Mouse (Mus musculus) G1E (cell line): ENCODE data around the gene 1700001K19Rik. TPM values are rescaled to one million over a fixed set of nuclear protein-coding genes. Genes with fewer than 3 reads are reported as not detected.

ENCODE experiments used
- ATAC-seq: 2 replicates; pipeline ENCODE4 v1.8.0; 2016; ENCODE audit warnings: mild to moderate bottlenecking; ENCODE audit not compliant: insufficient number of reproducible peaks, poor library complexity, low FRiP score, severe bottlenecking; ENCODE audit errors: extremely low read depth
- DNase-seq: peaks from one replicate; pipeline ENCODE4 v3.0.0; 2012; ENCODE audit warnings: low spot score
- H3K27me3 ChIP-seq: 2 replicates; pipeline ENCODE4 v1.6.1; 2012; ENCODE audit warnings: mild to moderate bottlenecking, low read length, inconsistent platforms; ENCODE audit not compliant: insufficient read depth
- H3K36me3 ChIP-seq: replicated peaks from 2 replicates; pipeline ENCODE3; 2012; ENCODE audit warnings: mild to moderate bottlenecking, inconsistent platforms
- H3K4me1 ChIP-seq: 2 replicates; pipeline ENCODE4 v1.6.1; 2012; ENCODE audit warnings: low read depth, low read length, inconsistent platforms, mixed read lengths; ENCODE audit not compliant: insufficient read depth
- H3K4me3 ChIP-seq: 2 replicates; pipeline ENCODE4 v1.5.1; 2012; ENCODE audit warnings: low read depth, mild to moderate bottlenecking, inconsistent platforms, low read length, moderate library complexity, mixed read lengths
- H3K9me3 ChIP-seq: replicated peaks from 2 replicates; pipeline ENCODE4 v1.6.1; 2012; ENCODE audit warnings: inconsistent platforms
- CTCF ChIP-seq: IDR thresholded peaks from 2 replicates; pipeline ENCODE4 v1.5.1; 2012; ENCODE audit warnings: low read depth, low read length, inconsistent platforms, mixed read lengths
- GATA1 ChIP-seq: IDR thresholded peaks from 2 replicates; pipeline ENCODE4 v1.6.1; 2012; ENCODE audit warnings: borderline replicate concordance, low read length, inconsistent platforms, mixed read lengths
- GATA2 ChIP-seq: IDR thresholded peaks from 2 replicates; pipeline ENCODE4 v1.6.1; 2012; ENCODE audit warnings: low read depth, low read length, inconsistent platforms, borderline replicate concordance
- POLR2AphosphoS5 ChIP-seq: IDR thresholded peaks from 2 replicates; pipeline ENCODE4 v1.6.1; 2012; ENCODE audit warnings: low read depth, low read length, inconsistent platforms; ENCODE audit not compliant: insufficient replicate concordance
- TAL1 ChIP-seq: conservative IDR thresholded peaks from 2 replicates; pipeline ENCODE4 v1.6.1; 2012; ENCODE audit warnings: low read depth, low read length, inconsistent platforms, mixed read lengths
- polyA plus RNA-seq: library from polyadenylated mRNA; stranded (reverse); fragments of >175 nt; gene quantifications from 2 replicates; pipeline ENCODE4 v1.2.3, GENCODE M21; 2012
- total RNA-seq, 2 experiments: library from RNA; stranded (forward) in 1 of 2; stranded (reverse) in 1 of 2; fragments of 200-1000 nt in 1 of 2; fragments of >200 nt in 1 of 2; fragmentation: Nextera tagmentation in 1 of 2; gene quantifications; 2 replicates each; pipeline ENCODE4 v1.2.3; 2014 to 2017

1700001K19Rik gene
- total and polyA plus RNA-seq, 3 experiments: not detected

GRCm38 (mm10) chr12:110687894-110688734 is 5.7 kb upstream of the 1700001K19Rik start:
- Histone ChIP-seq H3K36me3 (peaks cover 81% of the 10 kb centered on the region), H3K4me3 (no peak overlapping the region), H3K4me1 (peaks cover 31% of the 10 kb centered on the region), H3K9me3 (no peaks in the 10 kb centered on the region), H3K27me3 (no peaks in the 10 kb centered on the region)
- TF ChIP-seq POLR2AphosphoS5: peak; percentile 91; the same call in 1 of the 2 replicates
- TF ChIP-seq CTCF: no peak
- ATAC-seq (peak; percentile 22), DNase-seq (peak; percentile 48)

DNA sequence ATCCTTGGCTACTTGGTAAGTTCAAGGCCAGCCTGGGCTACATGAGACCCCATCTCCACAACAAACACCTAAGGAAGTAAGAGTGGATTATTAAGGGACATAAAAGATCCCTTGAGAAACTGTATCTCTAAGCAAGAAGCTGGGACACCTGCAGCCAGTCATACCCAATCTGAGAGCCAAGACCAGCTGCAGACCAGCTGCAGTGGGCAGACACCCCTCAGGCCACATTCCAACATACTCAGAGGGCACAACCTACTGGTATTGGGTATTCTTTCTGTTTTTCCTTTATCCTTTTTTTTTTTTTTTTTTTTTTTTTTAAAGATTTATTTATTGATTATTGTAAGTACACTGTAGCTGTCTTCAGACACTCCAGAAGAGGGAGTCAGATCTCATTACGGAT is 1.2 kb upstream of the 1700001K19Rik start:
- Histone ChIP-seq H3K36me3 (peaks cover 43% of the 10 kb centered on the region), H3K9me3 (no peaks in the 10 kb centered on the region), H3K27me3 (peaks cover 4% of the 10 kb centered on the region; the same call in 1 of the 2 replicates), H3K4me1 (peaks cover 27% of the 10 kb centered on the region), H3K4me3 (no peak overlapping the region)
- TF ChIP-seq CTCF (no peak), POLR2AphosphoS5 (no peak), GATA2 (no peak), GATA1 (no peak)
- ATAC-seq (no peak), DNase-seq (no peak)

GRCm38 (mm10) chr12:110681878-110682277 is 541 bp downstream of the 1700001K19Rik start:
- H3K9me3 ChIP-seq: no peaks in the 10 kb centered on the region
- H3K36me3 ChIP-seq: peaks cover 26% of the 10 kb centered on the region
- DNase-seq (no peak), ATAC-seq (no peak)
- peaks cover 25% of the 10 kb centered on the region for H3K4me1 ChIP-seq
- H3K4me3 ChIP-seq: no peak overlapping the region
- peaks cover 8% of the 10 kb centered on the region; the same call in 1 of the 2 replicates for H3K27me3 ChIP-seq
- no peak for TF ChIP-seq CTCF
- no peak for TF ChIP-seq POLR2AphosphoS5
- no peak for TF ChIP-seq GATA1
- no peak for TF ChIP-seq GATA2
- TF ChIP-seq TAL1: no peak

GRCm38 (mm10) chr12:110681191-110681590 is 1.2 kb downstream of the 1700001K19Rik start:
- no peak for DNase-seq
- no peak for TF ChIP-seq GATA2
- TF ChIP-seq TAL1: no peak
- no peak for TF ChIP-seq POLR2AphosphoS5
- no peak for TF ChIP-seq GATA1
- Histone ChIP-seq H3K4me3 (no peak overlapping the region), H3K27me3 (peaks cover 8% of the 10 kb centered on the region; the same call in 1 of the 2 replicates), H3K36me3 (peaks cover 19% of the 10 kb centered on the region), H3K9me3 (no peaks in the 10 kb centered on the region), H3K4me1 (peaks cover 25% of the 10 kb centered on the region)
- no peak for ATAC-seq

DNA sequence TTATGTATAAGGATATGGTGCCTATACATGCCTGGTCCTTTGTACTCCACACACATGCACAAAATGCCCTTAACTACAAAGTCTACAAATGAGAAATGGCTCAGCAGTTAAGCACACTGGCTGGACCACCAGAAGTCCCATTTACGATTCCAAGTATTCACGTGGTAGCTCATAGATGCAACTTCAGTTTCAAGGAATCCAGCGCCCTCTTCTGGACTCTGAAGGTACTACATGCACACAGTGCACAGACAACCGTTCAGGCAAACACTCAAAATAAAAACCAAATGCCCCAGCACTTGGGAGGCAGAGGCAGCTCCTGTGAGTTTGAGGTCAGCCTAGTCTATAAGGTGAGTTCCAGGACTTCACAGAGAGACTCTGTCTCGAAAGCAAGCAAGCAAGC is 8.2 kb downstream of the 1700001K19Rik start:
- no peak for ATAC-seq
- TF ChIP-seq GATA2: no peak
- TF ChIP-seq CTCF: peak; percentile 92
- no peak for TF ChIP-seq GATA1
- no peak for TF ChIP-seq POLR2AphosphoS5
- DNase-seq: no peak
- H3K27me3 ChIP-seq: peaks cover 11% of the 10 kb centered on the region; the same call in 1 of the 2 replicates
- H3K36me3 ChIP-seq: peaks cover 18% of the 10 kb centered on the region
- peaks cover 11% of the 10 kb centered on the region for H3K4me1 ChIP-seq
- no peaks in the 10 kb centered on the region for H3K9me3 ChIP-seq
- H3K4me3 ChIP-seq: no peak overlapping the region

DNA sequence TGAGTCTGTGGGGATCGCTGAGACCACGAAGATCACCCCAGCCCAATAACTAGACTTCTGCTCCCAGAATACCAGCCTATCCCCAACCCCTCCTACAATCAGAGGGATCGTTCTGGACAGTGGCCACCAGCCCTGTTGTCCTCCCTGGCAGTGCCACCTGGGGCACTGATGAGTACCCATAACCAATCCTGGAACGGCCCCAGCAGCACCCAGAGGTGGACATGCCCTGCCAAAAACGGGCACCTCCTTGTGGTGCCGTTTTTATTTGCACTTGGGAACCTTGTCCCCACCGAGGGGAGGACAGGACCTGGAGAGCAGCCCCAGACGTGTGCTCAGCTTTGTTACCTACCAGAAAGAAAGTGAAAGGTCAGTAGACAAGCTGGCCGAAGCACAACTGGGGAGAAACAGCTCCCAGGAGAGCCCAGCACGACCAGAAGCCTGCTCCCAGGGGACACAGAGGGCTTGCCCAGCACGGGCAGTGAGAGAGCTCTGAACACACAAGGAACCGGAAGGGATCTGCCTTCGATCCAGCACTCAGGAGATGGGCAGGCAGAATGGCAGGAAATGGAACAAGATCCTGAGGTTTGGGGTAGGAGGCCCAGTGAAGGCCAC is 14.8 kb downstream of the 1700001K19Rik start:
- no peak for ATAC-seq
- no peak overlapping the region for H3K4me3 ChIP-seq
- DNase-seq: no peak

More for the DNA sequence above, 14.8 kb downstream of the 1700001K19Rik start:
- Histone ChIP-seq H3K4me1 (no peaks in the 10 kb centered on the region; the same call in 1 of the 2 replicates), H3K36me3 (peaks cover 84% of the 10 kb centered on the region), H3K9me3 (no peaks in the 10 kb centered on the region), H3K27me3 (no peaks in the 10 kb centered on the region)
- TF ChIP-seq GATA2 (no peak), GATA1 (no peak), CTCF (no peak), POLR2AphosphoS5 (no peak), TAL1 (no peak)
